Mouse (Mus musculus) adrenal gland, postnatal 4 days (tissue): ENCODE results near the gene Ptar1. TPM values are rescaled to one million over a fixed set of nuclear protein-coding genes. Genes with fewer than 3 reads are reported as not detected.

Experiments used
- DNase-seq, 2 experiments: peaks; one replicate each; pipeline ENCODE4 v3.0.0; 2021 to 2022; ENCODE audit warnings: low spot score in 2 of 2, mixed read lengths in 2 of 2
- total RNA-seq, 2 experiments: library from RNA; stranded (reverse); gene quantifications; 2 replicates each; pipeline ENCODE4 v1.2.3; 2021

Gene Ptar1
- total RNA-seq, 2 experiments from 2014 or later: 28.0 to 29.4 TPM

DNA sequence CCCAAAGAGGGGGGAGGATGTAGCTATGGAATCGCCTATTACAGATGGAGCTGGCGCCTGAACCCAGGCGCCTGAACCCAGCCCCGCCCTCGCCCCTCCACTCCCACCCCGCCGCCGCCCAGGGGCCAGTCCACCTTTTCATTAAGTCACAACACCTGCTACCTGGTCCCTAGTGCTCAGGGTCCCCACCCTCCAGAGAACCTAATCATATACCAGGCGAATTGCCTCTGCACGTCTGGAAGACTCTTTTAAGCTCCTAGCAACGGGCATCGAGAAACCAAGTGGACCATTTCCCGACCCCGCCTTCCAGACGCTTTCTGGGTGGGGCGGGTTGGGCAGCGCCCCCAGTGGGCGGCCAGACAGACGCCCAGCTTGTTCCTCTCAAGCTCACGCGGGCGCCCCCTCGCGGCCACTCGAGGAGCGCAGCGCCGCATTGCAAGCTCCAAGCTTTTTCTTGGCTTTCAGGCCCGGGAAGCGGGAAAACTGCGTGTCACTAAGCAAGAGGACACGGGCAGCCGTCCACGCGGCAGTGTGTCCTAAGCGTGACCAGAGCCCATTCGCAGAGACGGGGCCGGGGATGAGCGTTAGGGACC, 70.8 kb downstream of the Ptar1 start:
- peak; percentile 84 to 90 for DNase-seq

DNA sequence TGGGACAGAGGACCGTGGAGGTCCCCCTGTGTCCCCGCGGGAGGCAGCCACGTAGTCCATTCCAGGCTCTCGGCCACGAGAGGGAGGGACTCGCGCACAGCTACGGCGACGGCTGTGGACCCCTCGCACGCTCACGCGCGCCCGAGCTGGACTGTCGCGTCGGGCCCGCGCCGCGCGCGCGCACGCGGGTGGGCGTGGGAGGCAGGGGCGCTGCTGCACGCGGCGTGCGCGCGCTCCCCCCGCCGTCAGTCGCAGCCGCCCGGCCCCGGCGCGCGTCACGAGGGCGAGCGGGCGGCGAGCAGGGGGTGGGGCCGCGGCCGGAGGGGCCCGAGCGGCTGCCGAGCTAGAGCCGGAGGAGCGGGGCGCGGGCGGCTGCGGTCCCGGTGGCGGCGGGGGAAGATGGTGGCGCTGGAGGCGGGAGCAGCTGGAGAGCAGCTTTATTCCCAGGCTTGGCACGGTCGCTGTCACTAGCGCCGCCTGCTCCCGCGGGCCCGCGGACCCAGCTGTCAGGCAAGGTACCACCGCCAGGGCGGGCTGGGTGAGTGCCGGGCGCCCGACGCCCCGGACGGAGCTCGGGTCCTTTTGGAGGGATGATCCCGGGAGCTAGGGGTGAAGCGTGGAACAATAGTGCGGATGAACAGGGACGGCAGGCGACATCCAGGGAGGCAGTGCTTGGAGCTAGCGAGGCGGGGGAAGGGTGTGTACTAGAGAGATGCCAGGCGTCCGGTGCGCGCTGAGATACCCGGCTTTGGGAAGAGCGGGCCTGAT, 71.5 kb downstream of the Ptar1 start, which contains the start of gene Apba1:
TSS of gene Apba1 (plus strand) at position 334 of the 768 bp plus-strand sequence.
- DNase-seq: peak; percentile 32 to 43

DNA sequence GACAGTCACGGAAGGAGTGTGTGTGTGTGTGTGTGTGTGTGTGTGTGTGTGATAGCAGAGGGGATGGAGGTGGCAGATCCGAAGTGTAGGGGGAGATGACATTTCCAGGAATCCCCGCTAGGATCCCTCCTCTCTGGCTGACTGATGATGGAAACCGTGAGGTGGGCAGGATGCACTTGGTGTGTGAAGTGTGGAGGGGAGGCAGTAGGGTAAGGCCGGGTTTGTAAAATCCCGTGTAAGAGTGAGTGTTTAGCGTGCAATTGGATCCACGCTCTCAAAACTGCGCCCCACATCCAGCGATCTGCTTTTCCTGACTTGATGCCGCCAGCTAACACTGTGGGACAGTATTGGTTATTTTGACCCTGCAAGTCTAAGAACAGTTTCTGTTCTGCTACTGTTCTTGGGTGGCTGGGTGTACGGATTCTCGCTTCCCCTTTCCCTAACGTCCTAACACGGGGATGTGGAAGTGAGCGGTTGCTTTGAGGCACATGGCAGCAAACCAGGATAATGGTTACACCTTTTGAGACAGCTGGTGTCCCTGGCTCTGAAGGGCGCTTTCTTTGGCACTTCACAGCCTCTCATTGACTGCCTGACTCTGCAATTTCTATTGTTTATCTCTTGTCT, 72.2 kb downstream of the Ptar1 start:
- no peak for DNase-seq

DNA sequence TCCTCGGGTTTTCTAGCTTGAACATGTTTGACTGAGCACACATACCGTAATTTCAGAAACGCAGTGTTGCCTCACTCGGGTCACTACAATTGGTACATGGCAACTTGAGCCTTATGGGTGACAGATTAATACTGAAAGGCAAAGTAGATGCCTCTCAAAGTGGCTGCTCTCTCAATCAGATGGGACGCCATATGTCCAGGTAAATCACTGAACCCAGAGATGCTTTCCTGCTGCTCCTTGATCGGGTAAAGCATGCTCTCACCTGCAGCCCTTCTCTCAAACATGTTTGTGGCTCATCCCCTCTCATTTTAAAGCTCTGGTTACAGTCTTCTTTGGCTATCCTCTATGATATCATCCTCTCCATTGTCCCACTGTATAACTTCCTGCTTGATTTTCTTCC, 76.1 kb downstream of the Ptar1 start:
- DNase-seq: no peak

DNA sequence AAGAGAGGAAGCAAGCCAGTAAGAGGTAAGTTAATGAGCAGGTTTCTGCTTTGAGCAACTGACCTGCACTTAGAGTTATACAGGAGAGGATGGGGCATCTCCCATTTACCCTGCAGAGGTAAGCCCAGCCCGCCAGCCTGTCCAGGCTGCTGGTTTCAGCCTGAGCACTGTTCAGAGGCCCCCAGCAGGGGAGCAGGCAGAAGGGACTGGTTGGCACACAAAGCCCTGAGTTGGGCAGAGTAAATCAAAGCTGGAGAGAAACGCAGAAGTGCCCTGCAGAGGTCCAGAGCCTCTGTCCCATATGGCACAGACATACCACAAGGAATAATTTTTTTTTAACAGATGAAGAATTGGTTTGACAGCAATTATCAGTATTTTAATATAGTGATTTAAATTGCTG, 76.8 kb downstream of the Ptar1 start:
- no peak for DNase-seq

DNA sequence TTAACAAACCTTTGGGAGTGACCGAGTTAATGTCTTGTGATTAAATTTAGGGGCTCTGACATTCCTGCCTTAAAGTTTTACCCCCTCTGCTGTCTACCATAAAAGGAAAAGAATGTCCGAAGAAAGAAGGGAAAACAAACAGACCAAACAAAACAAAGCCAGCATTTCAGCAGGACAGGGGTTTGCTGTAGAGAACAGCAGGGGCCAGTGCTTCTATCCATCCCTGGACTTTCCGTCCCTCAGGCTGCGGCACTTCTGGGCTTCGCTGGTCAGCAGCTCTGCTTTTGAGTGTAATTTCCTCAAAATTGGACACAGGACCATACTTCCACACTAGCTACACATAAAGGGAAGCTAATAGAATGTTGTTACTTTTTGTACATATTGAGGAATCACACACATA, 81.6 kb downstream of the Ptar1 start:
- no peak for DNase-seq

DNA sequence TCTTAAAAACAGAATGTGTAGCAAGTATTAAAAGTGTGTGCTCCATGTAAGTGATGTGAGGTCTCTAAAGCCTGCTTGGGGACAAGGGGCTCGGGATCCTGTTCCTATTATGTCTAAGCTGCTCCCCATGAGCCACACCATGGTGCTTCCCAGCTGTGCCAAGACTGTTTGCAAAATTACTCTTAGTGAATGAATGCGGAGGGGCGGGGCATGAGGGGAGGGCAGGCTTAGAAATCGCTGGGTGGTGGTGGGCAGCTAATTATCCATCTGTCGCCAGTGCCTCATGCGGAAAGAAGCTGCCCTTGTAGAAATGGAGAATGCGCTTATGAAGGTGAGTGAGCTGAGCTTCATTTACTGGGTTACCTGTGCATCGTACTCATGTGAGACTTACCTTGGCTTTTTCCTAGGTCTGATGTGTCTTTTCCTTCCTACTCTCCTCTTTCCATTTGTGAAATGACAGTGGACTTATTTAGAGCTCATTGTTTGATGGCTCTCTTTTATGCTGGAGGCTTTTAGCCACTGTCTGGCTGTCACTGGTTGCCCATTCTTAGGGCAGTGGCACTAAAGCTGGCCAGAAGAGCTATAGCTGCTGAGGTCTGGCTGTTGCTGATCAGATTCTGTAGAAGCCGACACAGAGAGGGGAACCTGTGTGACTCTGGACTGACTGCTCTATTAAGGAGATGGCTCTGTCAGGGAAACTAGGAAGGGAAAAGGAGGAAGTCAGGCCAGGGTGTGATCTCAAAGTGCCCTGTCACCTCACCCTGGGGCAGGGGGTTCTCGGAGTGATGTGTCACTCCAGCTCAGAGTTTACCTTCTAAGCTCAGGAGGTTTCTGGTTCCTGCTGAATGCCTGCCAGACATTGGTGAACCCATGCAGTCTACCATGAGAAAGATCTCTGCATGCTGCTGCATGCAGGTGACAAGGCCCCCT, 83.5 kb downstream of the Ptar1 start:
- no peak for DNase-seq

DNA sequence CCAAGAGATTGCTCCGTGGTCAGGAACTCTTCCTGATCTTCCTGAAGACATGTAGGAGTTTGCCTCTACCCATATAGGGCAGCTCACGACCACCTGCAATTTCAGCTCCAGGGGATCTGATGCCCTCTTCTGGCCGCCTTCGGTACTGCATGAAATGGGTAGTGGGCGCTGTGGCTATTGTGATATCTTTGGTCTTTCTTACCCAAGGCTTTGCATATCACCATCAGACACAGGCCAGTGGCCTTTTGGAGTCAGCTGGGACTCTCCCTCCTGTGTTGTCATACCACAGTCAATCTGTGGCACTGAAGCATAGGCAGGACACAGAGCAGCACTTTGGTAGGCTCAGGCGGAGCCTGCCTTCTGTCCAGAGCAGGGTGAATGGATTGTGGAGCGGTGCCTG, 84.7 kb downstream of the Ptar1 start:
- no peak for DNase-seq

DNA sequence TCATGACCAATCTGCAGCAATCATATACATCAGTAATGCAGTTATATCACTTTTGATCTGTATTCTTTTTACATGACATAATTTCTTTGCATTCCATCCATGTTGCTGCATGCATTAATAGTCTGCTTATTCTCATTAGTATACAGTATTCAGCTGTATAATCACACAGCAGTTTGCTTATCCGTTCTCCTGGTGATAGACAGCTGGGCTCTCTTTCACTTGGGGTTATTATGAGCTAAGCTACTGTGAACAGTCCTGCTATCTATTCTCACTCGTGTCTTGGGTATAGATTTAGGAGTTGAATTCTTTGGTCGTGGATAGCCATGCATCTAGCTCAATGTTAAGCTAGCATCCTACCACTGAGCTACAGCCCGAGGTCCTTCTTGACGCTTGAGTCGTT, 88.1 kb downstream of the Ptar1 start:
- no peak for DNase-seq

DNA sequence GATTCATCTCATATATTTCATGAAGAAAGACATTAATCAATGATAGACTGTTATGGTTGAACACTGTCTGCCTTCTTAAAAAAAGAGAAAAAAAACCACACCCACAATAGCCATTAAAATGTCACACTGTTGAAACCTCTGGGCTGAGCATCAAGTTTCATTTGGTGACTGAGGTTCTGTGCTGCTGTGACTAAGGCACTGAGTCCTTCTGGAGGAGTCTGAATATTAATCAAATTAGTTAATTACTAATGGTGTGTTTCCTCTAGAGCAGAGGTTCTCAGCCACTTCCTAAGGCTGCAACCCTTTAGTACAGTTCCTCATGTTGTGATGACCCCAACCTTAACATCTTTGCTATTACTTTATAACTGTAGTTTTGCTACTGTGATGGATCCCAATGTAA, 91.9 kb downstream of the Ptar1 start:
- no peak for DNase-seq

DNA sequence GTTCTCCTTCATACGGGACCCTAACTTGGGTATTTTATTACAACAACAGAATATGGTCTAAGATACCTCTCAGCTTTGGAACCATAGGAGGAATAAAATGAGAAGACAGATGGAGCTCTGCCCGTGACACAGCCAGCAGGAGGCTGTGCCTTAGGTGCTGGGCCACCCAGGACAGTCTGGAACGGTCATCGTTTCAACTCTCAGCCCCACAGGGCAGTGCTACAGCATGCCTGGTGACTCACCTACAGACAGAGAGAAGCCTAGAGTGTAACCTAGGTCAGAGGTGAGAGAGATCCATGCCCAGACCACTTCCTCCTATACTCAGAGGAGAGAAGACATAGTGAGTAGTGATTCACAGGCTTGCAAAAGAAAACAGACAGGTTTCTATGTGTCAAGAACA, 92.9 kb downstream of the Ptar1 start:
- DNase-seq: no peak

Other genes with a start within 250 kb of the Ptar1 start
- 1 to 10 TPM; 1.3 to 1.4 TPM for gene Mamdc2, start 239.0 kb upstream of the Ptar1 start, total RNA-seq
- gene 1700028P14Rik, start 34.6 kb upstream of the Ptar1 start, total RNA-seq: not detected
- 10 to 100 TPM; 11.3 to 14.7 TPM for gene Apba1, start 71.5 kb downstream of the Ptar1 start, total RNA-seq